Mouse (Mus musculus): ENCODE data around the gene Tmem184a. TPM values are rescaled to one million over a fixed set of nuclear protein-coding genes. Genes with fewer than 3 reads are reported as not detected.

Tmem184a gene
- polyA plus RNA-seq, 1 experiment from 2014 or later, result 1.8 TPM

DNA sequence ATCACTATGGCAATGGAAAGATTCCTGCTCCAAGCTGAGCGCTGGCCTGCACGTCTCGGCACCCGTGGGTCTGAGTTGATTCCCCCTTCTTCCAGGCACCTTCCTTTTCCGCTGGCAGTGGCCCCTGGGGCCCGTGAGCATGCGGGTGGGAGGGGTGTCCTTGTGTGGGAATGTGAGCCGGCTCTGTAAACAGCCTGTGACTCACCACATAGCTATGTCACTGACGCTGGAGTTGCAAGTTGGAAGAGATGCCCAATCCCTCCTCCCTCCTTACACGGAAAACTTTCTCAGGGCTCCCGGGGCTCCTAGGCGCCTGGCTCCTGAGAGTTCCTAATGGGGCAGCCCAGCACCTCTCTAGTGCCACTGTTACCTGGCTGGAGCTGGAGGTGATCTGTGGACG, 22.8 kb downstream of the Tmem184a start:
- peak; percentile 44 for DNase-seq (ENCODE audit: extremely low spot score, low spot score)
- WGBS, result 47% methylated on average over 13 of the region's 13 CpGs
- H3K27me3 ChIP-seq (ENCODE audit: poor library complexity, severe bottlenecking), result no peaks in the 10 kb centered on the region
- peak overlapping the region; percentile 38; the same call in 1 of the 2 replicates for H3K4me3 ChIP-seq
- peaks cover 25% of the 10 kb centered on the region for H3K36me3 ChIP-seq (replicated peaks)
- H3K9me3 ChIP-seq, result no peaks in the 10 kb centered on the region
- peak overlapping the region; percentile 85 for H3K27ac ChIP-seq
- H3K4me1 ChIP-seq, result peaks cover 76% of the 10 kb centered on the region

DNA sequence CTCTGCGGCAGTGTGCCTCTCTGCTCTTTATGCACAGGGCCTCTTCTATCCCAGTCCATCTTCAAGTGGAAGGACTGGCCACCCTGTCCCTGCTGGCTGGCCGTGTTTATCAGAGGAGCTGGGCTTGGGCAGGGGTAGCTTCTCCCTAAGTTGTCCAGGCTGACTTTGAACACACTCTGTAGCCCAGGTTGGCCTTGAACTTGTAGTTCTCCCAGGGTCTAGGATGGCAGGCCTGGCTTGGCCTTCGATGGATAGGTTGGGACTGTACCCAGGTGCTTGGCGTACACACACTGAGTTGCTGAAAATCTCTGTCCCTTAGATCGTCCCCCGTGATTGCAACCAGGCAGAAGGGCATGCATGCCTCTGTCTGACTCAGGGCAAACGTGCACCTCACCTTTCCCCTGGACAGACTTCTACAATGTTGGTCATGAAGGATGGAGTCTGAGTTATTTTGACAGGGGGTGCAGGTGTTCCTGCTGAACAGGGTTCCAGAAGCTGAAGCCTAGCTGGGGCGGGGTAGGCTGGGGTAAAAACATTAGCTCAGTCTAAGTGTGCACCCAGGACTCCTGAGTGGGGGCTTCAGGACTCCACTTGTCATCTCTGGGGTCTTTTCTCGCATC, 23.6 kb downstream of the Tmem184a start:
- Histone ChIP-seq H3K4me1 (peaks cover 84% of the 10 kb centered on the region), H3K9me3 (no peaks in the 10 kb centered on the region), H3K27ac (peak overlapping the region; percentile 85), H3K4me3 (no peak overlapping the region), H3K36me3 (replicated peaks) (peaks cover 19% of the 10 kb centered on the region), H3K27me3 (ENCODE audit: poor library complexity, severe bottlenecking) (no peaks in the 10 kb centered on the region)
- 89% methylated on average over 9 of the region's 9 CpGs for WGBS
- no peak for DNase-seq (ENCODE audit: extremely low spot score, low spot score)

DNA sequence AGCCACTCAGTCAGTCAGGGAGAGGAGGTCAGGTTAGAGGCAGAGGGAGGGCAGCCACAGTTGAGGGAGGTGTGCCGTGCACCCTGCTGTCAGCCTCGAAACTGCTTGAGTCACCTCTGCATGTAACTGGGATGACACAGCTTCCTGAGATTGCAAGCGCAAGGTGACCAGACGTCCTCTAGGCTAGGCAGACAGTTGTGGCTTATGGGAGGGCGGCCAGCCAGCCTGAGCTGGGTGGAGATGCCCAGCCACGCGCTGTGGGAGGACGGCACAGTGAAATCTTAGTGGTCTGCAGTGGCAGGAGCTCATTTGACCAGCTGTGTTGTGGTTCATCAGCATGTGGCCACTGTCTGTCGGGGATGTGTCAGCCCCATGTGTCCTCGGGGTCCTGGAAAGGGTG, 24.8 kb downstream of the Tmem184a start:
- H3K27me3 ChIP-seq (ENCODE audit: poor library complexity, severe bottlenecking), result no peaks in the 10 kb centered on the region
- WGBS, result 77% methylated on average over 10 of the region's 10 CpGs
- H3K4me1 ChIP-seq, result peaks cover 85% of the 10 kb centered on the region
- peak overlapping the region; percentile 17; the same call in 1 of the 2 replicates for H3K27ac ChIP-seq
- no peak for DNase-seq (ENCODE audit: extremely low spot score, low spot score)
- H3K36me3 ChIP-seq (replicated peaks), result peaks cover 8% of the 10 kb centered on the region
- H3K4me3 ChIP-seq, result no peak overlapping the region
- no peaks in the 10 kb centered on the region for H3K9me3 ChIP-seq

DNA sequence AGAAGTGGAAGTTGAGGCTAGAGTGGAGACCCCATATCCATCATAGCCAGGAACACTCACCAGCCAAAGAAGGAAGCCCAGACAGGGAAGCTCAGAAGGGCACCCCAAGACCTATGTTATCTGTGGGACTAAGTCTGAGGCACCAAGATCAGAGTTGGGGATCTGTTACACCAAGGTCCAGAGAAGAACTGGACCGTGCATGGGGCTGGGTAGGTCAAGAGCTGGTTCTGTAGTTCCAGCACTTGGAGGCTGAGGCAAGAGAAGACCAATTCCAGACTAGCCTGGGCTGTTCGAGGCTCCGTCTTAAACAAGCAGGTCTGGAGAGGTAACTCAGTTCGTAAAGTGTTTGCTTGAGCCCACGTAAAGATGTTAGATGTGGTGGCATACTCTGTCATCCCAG, 25.6 kb downstream of the Tmem184a start:
- Histone ChIP-seq H3K4me1 (peaks cover 83% of the 10 kb centered on the region), H3K4me3 (no peak overlapping the region), H3K36me3 (replicated peaks) (no peaks in the 10 kb centered on the region; the same call in 1 of the 2 replicates), H3K27me3 (ENCODE audit: poor library complexity, severe bottlenecking) (no peaks in the 10 kb centered on the region), H3K27ac (no peak overlapping the region), H3K9me3 (no peaks in the 10 kb centered on the region)
- no peak for DNase-seq (ENCODE audit: extremely low spot score, low spot score)
- WGBS, result 88% methylated on average over 5 of the region's 5 CpGs

DNA sequence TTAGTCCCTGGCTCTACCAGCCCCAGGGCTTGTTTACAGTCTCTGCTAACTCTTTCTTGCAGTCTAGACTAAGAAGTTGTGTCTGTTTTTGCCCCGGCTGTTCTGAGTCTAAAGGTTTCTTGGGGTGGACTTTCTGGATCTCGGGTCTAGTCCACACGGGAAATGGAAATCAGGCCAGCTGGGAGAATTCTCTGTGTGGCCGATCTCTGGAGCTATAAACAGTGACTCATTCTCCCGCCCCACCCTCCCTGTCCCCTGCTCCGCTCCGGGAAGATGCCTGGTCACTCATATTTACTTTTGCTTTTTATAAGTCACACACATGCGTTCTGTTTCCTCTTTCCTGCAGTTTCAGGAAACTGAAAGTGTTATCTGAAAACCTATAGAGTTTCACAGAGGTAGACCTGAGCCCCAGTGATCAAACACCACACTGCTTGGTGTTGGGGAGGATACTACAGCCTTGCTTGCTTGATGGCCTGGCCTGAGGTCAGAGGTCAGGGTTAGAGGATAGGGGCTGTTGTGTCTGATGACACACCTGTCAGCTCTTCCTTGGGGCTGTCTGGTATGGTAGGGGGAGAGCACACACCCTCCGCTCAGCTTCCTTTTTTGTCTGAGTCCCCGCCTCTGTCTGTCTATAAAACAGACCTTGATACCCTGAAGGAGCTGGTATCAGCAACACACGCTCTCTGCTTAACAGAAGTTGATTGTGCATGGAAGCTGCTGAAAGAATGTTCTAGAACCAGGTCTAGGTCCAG, 26.2 kb downstream of the Tmem184a start:
- Histone ChIP-seq H3K27ac (no peak overlapping the region), H3K4me1 (peaks cover 77% of the 10 kb centered on the region), H3K36me3 (replicated peaks) (no peaks in the 10 kb centered on the region), H3K4me3 (peak overlapping the region; percentile 98; the same call in 1 of the 2 replicates), H3K27me3 (ENCODE audit: poor library complexity, severe bottlenecking) (no peaks in the 10 kb centered on the region), H3K9me3 (no peaks in the 10 kb centered on the region)
- 87% methylated on average over 11 of the region's 11 CpGs for WGBS
- DNase-seq (ENCODE audit: extremely low spot score, low spot score), result no peak

DNA sequence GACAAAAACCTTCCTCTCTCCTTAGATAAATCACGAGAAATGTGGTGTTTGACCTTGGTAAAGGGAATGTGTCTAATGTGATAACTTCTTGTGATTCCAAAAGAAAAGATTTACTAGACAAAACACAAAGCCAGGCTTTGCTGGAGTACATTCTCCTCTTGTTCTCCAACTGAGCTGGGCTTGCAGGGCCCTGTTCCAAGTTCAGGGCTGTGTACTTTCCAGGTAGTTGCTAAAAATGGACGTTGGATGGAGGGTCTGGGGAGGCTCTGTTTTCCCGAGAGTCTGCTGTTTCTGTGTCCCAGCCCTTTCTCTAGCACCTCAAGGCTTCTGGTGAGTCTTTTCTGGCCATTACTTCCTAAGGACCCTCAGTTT, 26.8 kb downstream of the Tmem184a start:
- no peaks in the 10 kb centered on the region for H3K27me3 ChIP-seq (ENCODE audit: poor library complexity, severe bottlenecking)
- peaks cover 71% of the 10 kb centered on the region for H3K4me1 ChIP-seq
- WGBS, result 73% methylated on average over 3 of the region's 3 CpGs
- no peak for DNase-seq (ENCODE audit: extremely low spot score, low spot score)
- no peaks in the 10 kb centered on the region for H3K36me3 ChIP-seq (replicated peaks)
- H3K27ac ChIP-seq, result no peak overlapping the region
- no peaks in the 10 kb centered on the region for H3K9me3 ChIP-seq
- peak overlapping the region; percentile 98; the same call in 1 of the 2 replicates for H3K4me3 ChIP-seq

DNA sequence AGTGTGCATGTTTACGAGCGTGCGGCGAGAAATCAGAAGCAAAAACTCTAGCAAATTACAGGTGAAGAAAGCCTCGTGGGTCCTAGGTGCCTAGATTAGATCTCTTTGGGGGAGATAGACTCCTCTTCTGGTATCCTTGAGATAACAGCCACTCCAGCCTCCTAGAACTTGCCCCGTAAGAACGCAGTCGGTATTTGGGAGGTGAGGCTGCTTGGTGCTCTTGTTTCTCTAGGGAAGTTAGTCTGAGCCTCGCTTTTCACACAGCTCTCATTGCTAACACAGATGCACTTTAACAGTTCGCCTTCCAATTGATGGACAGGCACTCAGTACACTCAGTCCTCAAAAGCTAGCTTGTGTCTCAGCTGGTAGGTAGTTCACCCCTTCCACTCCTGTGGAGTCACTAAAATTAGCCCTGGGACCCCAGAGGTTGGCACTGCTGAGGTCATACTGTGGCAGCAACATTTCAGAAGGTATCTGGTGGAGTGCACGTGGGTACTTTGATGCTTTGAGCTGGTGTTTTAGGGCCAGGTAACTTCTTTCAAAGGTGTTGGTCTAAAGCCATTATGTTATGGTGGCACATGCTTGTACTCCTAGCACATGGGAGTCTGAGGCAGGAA, 27.4 kb downstream of the Tmem184a start:
- Histone ChIP-seq H3K36me3 (replicated peaks) (no peaks in the 10 kb centered on the region), H3K4me1 (peaks cover 64% of the 10 kb centered on the region), H3K4me3 (peak overlapping the region; percentile 98), H3K27me3 (ENCODE audit: poor library complexity, severe bottlenecking) (no peaks in the 10 kb centered on the region), H3K27ac (peak overlapping the region; percentile 85; the same call in 1 of the 2 replicates), H3K9me3 (no peaks in the 10 kb centered on the region)
- WGBS, result 24% methylated on average over 11 of the region's 11 CpGs
- no peak for DNase-seq (ENCODE audit: extremely low spot score, low spot score)

DNA sequence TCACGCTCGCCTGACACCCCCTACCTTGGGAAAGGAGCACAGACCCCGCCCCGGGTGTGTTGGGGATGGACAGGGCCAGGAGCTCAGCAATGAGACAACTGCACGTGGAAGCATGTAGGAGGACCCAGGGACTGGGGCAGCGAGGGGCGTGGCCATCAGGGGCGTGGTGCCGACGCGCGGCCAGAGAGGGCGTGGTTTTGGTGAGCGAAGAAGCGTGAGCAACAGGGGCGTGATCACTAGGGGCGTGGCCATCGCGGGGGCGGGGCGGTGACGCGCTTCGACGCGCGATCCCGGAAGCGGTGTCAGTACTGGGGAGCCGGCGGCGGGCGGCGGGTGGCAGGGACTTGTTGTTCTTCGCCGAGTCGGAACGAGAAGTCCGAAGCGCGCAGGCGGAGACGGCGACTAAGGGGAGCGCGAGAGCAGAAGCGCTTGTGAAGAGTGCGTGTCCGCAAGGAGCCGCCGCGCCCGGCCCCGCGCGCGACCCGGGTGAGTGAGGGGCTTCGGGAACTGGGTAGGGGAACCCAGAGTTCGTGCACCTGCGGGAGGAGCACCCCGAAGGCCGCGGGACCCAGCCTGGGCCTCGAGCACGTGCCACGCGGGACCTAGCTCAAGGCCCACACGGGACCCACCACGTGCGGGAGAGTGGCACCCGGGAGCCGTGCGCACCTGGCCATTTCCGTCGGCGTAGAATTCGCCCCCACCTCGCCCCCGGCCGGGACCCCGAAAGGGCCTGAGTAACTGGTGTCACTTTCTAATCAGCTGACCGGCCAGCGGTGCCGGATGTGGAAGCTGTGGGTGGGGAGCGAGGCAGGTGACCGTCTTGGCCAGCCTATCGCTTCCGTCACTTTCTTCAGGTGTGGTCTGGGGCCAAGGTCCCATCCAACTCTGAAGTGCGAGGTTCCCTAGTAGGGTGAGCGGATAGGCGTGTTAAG, 28.2 kb downstream of the Tmem184a start, which contains the start of gene Mafk:
Mafk (plus strand) TSS at position 287 of the 932 bp plus-strand sequence.
- DNase-seq (ENCODE audit: extremely low spot score, low spot score), result peak; percentile 96
- no peaks in the 10 kb centered on the region for H3K36me3 ChIP-seq (replicated peaks)
- H3K4me1 ChIP-seq, result peaks cover 56% of the 10 kb centered on the region
- under 1% methylated on average over 92 of the region's 92 CpGs for WGBS
- H3K27me3 ChIP-seq (ENCODE audit: poor library complexity, severe bottlenecking), result no peaks in the 10 kb centered on the region
- H3K27ac ChIP-seq, result peak within 1 kb of the TSS; percentile 85
- peak within 1 kb of the TSS; percentile 98 for H3K4me3 ChIP-seq
- no peaks in the 10 kb centered on the region for H3K9me3 ChIP-seq

DNA sequence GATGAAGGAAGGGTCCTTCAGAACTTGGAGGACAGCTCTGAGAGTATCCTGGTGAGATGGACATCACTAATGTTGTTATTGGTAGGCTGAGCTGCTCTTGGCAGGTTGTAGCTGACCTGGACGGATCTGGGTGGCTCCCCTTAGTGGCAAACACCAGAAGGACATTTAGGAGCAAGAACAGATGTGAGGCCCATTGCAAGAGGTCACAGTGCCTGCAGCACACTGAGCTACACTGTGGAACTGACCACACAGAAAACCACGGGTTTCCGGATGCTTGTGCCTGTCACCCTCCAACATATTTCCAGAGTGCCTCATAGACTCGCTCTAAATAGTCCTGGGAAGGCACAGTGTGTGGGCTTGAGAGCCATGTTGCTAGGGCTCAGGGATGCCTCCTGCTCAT, 30.3 kb downstream of the Tmem184a start:
- peaks cover 36% of the 10 kb centered on the region for H3K4me1 ChIP-seq
- H3K4me3 ChIP-seq, result no peak overlapping the region
- H3K9me3 ChIP-seq, result no peaks in the 10 kb centered on the region
- no peaks in the 10 kb centered on the region for H3K36me3 ChIP-seq (replicated peaks)
- no peaks in the 10 kb centered on the region for H3K27me3 ChIP-seq (ENCODE audit: poor library complexity, severe bottlenecking)
- H3K27ac ChIP-seq, result no peak overlapping the region
- no peak for DNase-seq (ENCODE audit: extremely low spot score, low spot score)
- 58% methylated on average over 4 of the region's 4 CpGs for WGBS

DNA sequence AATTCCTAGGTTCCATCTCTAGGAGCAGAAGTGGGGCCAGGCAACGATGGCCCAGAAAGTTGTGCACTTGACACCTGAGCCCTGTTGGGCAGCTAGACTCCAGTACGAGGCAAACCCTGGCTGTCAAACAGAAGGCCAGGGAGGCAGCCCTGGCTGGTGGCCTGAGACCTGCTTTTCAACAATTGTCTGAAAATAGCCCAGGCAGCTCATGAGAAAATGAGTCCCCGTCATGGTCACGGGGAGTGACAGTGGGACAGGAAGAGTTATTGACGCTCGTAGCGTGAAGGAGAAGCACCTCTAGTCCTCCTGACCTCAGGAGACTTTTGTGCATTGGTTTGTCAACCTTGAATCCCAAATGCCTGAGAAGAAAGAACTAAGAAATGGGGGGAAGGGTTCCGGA, 38.3 kb downstream of the Tmem184a start:
- Histone ChIP-seq H3K4me3 (no peak overlapping the region), H3K27ac (no peak overlapping the region), H3K4me1 (no peaks in the 10 kb centered on the region), H3K27me3 (ENCODE audit: poor library complexity, severe bottlenecking) (no peaks in the 10 kb centered on the region), H3K36me3 (replicated peaks) (no peaks in the 10 kb centered on the region), H3K9me3 (no peaks in the 10 kb centered on the region)
- WGBS, result 90% methylated on average over 8 of the region's 8 CpGs
- no peak for DNase-seq (ENCODE audit: extremely low spot score, low spot score)

DNA sequence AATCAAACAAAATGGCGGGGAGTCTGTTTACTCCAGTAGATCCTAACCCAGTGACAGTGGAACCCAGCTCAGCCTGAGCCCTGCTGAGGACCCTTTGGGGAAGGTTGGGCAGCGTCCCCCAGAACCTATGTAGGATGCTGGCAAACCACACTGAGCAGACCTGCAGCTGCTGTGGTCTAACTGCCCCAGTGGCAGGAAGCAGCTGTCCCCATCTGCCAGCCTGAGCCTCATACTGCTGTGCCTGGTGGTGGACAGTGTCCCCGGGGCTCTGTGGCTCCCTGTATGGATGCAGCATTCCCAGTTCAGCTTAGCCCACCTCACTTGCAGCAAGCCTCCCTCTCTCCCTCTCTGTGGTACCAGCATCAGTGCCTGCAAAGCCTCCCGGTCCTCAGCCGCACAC, 42.8 kb downstream of the Tmem184a start:
- Histone ChIP-seq H3K4me1 (peaks cover 13% of the 10 kb centered on the region), H3K27ac (no peak overlapping the region), H3K36me3 (replicated peaks) (peaks cover 23% of the 10 kb centered on the region), H3K4me3 (no peak overlapping the region), H3K9me3 (no peaks in the 10 kb centered on the region), H3K27me3 (ENCODE audit: poor library complexity, severe bottlenecking) (no peaks in the 10 kb centered on the region)
- WGBS, result 85% methylated on average over 5 of the region's 5 CpGs
- DNase-seq (ENCODE audit: extremely low spot score, low spot score), result no peak

DNA sequence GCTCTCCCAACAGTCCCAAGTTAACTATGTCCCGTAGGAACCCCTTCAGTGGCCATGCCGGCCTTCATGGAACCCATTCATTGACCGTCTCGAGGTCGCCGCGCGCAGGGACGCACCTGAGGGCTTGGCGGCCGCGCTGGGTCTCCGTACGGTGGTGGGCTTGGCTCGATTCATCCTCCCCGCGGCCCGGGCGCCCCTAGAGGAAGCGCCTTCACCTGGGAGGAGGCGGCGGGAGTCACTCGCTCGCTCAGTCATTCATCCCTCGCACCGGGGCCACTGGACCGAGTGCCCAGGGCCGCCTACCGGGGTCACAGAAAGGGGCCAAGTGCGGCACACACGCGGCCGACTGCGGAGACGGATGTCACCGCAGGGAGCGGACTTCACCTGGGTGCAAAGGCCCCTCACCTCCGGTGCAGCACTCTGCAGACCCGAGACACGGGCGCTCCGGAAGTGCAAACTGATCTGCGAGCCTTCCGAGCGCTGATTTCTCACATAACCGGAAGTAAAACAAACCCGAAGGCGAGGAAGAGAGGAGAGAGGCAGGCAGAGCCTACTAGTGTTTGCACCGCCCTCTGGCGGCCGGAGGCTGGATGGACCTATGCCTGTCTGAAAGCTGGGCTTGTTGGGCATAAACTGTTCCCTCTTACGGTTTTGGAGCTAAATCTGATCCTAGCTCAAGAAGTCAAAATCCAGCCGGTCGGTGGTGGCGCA, 44.3 kb downstream of the Tmem184a start, which contains the start of gene Ints1:
Ints1 (minus strand) TSS at position 459 of the 711 bp plus-strand sequence.
- Histone ChIP-seq H3K4me1 (peaks cover 13% of the 10 kb centered on the region), H3K27me3 (ENCODE audit: poor library complexity, severe bottlenecking) (no peaks in the 10 kb centered on the region), H3K9me3 (no peaks in the 10 kb centered on the region), H3K4me3 (peak within 1 kb of the TSS; percentile 65), H3K27ac (peak within 1 kb of the TSS; percentile 58), H3K36me3 (replicated peaks) (peaks cover 39% of the 10 kb centered on the region)
- peak; percentile 93 for DNase-seq (ENCODE audit: extremely low spot score, low spot score)
- under 1% methylated on average over 55 of the region's 55 CpGs for WGBS
